Mouse (Mus musculus) myocyte (in vitro differentiated cells): ENCODE measurements at regions not wholly inside any gene's neighbourhood (a gene's known extent, or its start where the extent isn't known, plus 50 kb on each side); places are given as distances from the start of the nearest gene placed in this dataset.

Source experiments
- E2F4 ChIP-seq: IDR thresholded peaks from one replicate; pipeline ENCODE4 v1.6.1; 2011; ENCODE audit warnings: mild to moderate bottlenecking, control low read depth, moderate library complexity; ENCODE audit not compliant: insufficient read depth
- MYOG ChIP-seq, 3 experiments: IDR thresholded peaks; one replicate each; pipeline ENCODE4 v1.6.1; 2011; ENCODE audit warnings: control low read depth in 2 of 3, low read depth in 2 of 3, mild to moderate bottlenecking in 2 of 3; ENCODE audit not compliant: insufficient read length in 2 of 3, control insufficient read depth in 1 of 3, insufficient read depth in 1 of 3
- POLR2A ChIP-seq: IDR thresholded peaks from one replicate; pipeline ENCODE4 v1.6.1; 2011; ENCODE audit warnings: low read depth, mild to moderate bottlenecking, control low read depth, moderate library complexity; ENCODE audit not compliant: insufficient read length
- TCF12 ChIP-seq: IDR thresholded peaks from one replicate; pipeline ENCODE4 v1.6.1; 2011; ENCODE audit warnings: mild to moderate bottlenecking, control low read depth; ENCODE audit not compliant: poor library complexity, insufficient read depth, severe bottlenecking

GRCm38 (mm10) chr1:41559991-41560390, 754.6 kb downstream of the Tmem182 start:
- TF ChIP-seq MYOG (IDR thresholded peaks at IDR 0.05; ENCODE audit: control insufficient read depth in 1 of 3, insufficient read depth in 1 of 3, insufficient read length in 2 of 3, low read depth in 2 of 3), result no peak
- no peak for TF ChIP-seq TCF12
- no peak for TF ChIP-seq POLR2A
- no peak for TF ChIP-seq E2F4
